Mouse (Mus musculus) CD8-positive naive resting alpha-beta T cell, adult 2 months (primary cell): ENCODE results near the gene Hmgb1.

Experiments used
- DNase-seq, 2 experiments: peaks; one replicate each; pipeline ENCODE4 v3.0.0; 2022; ENCODE audit warnings: low read depth in 2 of 2, low spot score in 2 of 2

Gene Hmgb1

DNA sequence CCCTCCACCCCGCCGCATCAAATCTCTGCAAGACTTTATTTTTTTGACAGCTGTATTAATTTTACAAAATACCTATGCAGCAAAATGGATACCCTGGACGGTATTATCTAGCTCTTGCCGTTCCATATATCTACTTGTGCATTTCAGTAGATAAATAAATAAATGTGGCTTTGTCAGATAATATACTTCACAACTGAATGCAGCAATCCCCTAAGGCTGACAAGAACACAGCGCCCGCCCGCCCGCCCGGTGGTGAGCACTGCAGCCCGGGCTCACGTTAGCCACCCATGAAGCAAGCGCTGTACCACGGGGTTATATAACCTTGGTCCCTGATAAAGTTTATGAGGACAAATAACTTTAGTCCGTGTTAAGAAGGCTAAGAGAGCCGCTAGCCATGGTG lies 76.1 kb downstream of the Hmgb1 start:
- DNase-seq = no peak

DNA sequence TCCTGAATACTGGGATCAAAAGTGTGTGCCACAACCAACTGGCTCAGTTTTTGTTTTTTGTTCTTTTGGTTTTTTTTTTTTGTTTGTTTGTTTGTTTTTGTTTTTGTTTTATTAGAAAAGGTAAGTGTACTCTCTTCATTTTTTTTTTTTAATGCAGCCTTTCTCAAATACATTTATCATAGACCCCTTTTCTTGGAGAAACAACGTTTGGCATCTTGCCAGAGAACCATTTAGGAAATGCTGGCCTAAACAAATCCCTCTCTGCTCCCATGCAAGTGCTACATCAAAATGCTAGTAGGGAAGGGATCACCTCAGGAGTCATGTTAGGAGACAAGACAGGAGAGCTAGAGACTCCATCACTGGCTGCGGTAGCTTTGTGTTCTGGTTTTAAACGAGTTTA lies 76.7 kb downstream of the Hmgb1 start:
- no peak for DNase-seq

DNA sequence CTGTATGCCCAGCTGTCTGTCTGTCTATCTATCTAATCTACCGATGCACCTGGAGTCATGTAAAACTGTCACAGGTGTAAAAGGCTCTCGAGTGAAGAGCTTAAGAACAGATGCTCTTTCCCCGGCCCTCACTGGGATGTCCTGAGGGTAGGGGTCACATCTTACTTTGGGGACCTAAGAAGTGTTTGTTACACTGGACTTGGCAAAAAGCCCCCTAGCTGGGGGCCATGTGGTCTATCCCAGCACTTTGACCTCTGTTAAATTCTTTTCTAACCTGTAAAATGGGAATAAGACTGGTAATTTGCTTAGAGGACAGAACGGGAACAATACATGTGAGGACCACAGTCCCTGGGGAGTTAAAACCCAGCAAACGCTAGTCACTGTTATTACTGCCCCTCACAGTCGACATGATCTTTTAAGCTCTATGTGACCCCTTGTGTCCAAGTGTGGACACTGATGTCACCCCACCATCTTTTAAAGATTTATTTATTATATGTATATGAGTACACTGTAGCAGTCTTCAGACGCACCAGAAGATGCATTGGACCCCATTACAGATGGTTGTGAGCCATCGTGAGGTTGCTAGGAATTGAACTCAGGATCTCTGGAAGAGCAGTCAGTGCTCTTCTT lies 80.1 kb downstream of the Hmgb1 start:
- DNase-seq = no peak

DNA sequence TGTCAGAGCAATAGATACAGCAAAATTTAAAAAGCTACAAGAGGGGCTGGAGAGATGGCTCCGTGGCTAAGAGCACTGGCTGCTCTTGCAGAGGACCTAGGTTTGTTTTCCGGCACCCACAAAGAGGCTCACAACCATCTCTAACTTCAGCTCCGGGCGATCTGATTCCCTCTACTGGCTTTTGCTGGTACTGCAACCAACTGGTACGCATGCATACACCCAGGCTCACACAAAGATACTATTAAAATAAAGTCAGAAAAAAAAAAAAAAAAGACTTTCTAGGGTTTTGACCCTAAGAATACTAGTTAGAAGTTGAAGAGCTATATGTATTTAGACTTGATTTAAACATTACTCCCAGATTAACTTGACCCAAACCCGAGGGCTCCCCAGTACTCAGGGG lies 82.4 kb downstream of the Hmgb1 start:
- no peak for DNase-seq

DNA sequence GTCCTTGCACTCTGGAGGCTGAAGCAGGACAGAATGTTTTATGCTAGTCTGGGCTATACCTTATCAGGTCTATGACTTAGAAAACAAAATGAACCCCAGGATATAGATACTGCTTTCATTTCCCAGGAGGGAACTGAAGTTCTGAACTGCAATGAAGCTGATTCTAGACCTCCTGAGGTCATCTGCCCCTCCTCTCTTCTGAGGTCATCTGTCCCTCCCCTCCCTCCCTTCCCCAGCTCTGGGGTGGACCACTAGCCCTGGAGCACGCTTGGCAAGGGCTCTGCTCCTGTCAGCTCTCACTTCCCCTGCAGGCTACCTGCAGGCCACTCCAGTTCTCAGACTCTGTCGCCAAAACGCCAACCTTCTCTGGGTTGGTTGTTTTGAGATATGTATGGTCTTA lies 84.2 kb downstream of the Hmgb1 start:
- no peak for DNase-seq

DNA sequence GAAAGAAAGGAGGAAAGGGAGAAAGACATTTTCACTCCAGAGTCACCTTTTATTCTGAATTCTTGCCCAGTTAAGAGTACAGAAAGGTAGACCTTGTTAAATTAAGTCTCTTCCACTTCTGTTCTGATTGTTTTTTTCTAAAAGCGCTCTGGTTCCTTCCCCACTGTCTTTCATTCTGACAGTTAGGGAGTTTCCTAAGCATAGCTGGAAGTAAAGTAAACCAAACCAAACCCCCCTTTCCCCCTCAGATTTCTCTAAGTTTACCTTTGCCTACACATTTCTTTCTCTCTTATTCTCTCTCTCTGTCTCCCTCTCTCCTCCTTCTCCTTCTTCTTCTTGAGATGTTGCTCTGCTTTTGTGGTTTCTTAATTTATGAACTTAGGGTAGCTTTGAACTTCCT lies 85.3 kb downstream of the Hmgb1 start:
- no peak for DNase-seq

DNA sequence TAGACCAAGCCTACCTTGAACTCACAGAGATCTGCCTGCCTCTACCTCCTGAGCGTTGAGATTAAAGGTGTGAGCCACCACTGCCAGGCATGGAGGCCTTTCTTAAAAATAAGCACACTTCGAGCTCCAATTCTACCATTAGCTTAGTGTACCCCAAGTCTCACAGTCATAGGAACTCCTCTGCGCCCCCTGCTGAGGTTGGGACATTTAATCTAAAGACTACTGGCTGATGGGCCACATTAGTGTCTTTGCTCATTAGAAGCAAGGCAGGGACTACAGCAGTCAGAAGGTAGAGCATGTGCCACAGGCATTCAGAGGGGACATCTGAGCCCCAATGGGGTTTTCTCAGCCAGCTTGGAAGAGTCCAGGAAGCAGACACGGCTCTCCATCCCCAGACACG lies 86.4 kb downstream of the Hmgb1 start:
- no peak for DNase-seq

DNA sequence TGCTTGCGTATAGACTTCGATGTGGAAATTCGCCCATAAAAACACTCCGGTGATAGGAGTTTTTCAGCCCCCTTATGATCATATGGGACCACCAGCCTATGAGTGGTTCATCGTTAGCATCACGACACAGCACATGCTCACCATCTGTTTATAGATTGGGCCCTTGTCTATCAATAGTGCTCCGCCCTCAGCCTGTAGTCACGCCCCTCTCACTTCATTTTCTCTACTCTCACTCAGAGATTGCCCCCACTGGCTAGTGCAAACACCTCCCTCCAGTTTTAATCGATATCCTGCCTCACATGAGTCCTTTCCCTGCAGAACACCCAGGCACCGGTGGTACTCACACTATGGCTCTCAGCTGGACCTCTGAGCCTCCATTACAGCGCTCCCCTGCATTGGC lies 88.0 kb downstream of the Hmgb1 start:
- no peak for DNase-seq

DNA sequence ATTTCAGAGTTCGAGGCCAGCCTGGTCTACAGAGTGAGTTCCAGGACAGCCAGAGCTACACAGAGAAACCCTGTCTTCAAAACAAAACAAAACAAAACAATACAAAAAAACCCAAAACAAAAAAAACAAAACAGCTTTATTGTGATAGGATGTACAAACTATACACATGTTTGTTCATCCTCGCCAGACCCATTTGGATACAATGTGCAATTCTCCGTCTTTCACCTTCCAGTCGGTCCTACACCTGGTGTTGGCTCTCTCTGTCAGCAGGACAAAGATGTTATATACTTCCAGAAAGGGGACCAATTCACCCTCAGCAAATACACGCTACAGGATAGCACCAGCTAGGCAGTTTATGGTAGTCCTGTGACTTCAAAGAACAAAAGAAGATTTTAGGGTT lies 91.4 kb downstream of the Hmgb1 start:
- no peak for DNase-seq

DNA sequence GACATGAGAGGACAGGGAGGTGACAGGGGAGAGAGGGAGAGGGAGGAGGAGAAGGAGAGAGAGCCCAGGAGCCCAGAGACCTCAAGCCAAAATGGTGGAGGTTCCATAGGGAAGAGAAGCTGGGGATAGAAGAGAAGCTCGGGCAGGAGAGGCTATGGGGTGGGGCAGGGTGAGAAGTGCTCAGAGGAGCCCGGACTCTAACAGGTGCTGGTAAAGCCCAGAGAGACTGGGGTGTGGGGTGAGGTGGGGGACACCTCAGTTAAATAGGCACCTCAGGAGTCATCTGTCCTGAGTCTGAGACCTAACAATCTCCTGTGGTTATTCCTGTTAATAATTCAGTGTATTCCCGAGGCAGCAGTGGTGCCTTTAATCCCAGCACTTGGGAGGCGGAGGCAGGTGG lies 91.8 kb downstream of the Hmgb1 start:
- no peak for DNase-seq

DNA sequence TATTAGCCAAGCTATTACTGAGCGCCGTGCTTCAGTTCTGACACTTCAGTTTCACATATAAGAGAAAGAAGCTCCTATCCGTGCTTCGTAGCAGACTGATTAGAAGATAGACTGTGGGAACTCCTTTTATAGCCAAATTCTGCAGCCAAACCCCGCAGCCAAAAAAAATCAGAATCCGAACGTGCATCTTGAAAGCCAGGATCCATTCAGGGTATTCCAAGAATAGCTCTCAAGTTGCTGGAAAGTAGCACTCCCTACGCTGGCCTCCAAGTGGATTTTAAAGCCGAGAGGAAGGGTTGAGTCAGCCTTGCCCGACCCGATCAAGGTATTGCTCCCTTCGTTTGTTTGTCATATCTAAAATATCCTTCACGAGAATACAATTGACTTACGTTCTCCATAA lies 93.0 kb downstream of the Hmgb1 start:
- no peak for DNase-seq

DNA sequence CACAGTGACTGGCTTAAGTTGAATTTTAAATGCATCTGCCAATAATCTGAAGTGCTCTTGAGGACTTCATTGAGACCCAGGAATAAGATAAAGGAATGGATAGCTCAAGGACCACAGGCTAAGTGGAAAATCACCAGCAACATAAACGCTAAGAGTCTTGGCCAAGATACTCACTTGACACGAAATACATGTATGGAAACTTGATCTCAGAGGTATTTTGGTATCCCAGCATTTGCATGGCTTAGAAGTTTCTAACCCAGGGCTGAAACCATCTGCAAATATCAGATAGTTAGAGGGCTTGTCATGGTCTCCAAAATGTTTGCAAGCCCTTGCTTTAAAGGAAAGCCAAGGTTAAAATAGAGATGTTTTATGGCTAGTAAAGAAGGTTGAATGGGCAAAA lies 94.4 kb downstream of the Hmgb1 start:
- no peak for DNase-seq

DNA sequence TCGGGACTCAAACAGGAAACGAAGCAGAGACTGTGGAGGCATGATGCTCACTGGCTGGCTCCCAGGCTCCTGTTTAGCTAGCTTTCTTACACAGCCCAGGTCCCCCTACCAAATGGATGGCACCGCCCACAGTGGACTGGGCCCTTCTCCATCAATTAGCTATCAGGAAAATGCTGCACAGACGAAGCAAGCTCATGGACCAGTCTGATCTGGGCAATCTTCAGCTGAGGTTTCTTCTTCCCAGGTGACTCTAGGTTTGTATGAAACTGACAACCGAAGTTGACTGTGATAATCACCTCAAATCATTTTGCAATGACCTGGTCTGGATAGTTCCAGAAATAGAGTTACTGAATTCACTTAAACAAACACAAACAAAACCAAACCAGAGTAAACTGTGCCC lies 94.8 kb downstream of the Hmgb1 start:
- no peak for DNase-seq

DNA sequence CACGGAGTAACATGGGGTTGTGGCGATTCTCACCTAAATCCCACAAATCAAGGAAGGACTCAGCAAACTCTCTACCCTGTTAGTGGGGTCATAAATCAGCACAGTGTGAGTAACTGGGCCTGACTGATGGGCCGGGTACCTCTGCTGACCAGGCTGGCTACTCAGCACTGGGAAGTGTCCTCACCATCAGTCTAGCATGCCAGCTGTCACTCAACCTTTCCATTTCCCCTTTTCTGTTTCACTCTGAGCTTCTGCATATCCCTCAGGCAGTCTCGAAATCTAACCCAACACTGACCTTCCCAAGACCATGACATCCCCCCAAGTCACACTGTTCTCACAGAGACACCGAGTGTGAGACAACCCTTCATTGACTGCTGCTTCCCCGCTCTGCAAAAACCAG lies 95.4 kb downstream of the Hmgb1 start:
- DNase-seq = no peak

DNA sequence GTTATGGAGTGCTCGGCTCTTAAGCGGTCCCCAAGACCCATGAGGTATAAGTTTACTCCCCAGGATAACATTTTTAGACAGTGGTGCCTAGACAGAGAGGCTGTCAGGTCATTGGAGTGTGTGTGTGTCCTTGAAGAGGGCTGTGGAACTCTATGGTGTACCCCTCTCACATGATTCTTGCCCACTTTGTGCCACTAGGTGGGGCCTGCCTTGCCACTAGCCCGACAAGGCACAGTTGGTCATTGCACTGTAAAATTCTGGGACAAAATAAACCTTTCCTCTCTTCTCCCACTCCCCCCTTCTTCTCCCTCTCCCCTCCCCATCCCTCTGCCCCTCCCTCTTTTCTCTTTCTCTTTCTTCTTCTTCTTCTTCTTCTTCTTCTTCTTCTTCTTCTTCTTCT lies 96.1 kb downstream of the Hmgb1 start:
- DNase-seq = no peak

DNA sequence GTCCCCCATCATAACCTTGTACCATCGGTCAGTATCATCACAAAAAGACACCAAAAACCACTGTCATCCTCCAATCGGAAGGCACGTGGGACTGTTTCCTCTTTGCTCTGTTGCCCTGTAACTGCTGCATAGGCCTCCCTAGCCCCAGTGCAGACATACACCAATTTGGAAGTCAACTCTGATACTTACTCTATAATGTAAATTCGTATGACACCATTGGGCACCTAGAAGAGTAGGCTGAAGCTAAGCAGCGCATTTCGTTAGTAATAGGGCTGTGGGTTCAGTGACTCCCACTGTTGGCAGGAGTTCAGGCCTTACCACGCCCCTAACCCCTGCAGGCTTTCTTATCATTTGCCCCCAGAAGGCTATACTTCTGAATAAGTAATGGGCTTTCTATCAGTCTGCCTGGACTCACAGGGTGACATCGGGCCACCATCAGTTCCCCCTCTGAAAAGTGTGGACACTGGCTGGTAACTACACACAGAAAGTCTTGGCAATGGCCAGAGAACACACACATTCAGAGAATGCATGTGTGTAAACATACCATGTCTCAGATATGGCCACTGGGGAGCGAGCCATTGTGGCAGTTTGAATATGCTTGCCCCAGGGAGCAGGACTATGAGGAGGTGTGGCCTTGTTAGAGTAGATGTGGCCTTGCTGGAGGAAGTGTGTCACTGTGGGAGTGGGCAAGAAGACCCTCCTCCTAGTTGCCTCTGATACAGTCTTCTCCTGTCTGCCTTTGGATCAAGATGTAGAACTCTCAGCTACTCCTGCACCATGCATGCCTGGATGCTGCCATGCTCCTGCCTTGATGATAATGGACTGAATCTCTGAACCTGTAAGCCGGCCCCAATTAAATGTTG lies 97.7 kb downstream of the Hmgb1 start:
- no peak for DNase-seq

DNA sequence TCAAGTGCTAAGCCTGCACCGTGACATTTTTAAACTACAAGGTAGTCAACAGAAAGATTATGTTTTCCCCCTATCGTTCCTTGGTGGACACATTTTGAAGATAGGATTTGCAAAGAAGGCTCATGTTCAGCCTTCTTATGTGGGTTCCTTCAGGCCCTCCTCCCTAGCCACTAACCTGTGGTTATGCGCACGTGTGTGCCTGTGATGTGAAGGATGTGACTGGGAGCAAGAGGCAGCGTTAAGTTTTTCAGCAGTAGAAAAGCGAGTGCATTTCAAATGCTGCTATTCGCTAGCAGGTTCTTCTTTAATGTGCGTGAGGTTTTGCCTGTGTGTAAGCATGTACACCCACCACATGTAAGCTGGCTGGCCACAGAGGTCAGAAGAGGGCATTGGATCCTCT lies 103.8 kb downstream of the Hmgb1 start:
- peak; percentile 69 to 84 for DNase-seq

DNA sequence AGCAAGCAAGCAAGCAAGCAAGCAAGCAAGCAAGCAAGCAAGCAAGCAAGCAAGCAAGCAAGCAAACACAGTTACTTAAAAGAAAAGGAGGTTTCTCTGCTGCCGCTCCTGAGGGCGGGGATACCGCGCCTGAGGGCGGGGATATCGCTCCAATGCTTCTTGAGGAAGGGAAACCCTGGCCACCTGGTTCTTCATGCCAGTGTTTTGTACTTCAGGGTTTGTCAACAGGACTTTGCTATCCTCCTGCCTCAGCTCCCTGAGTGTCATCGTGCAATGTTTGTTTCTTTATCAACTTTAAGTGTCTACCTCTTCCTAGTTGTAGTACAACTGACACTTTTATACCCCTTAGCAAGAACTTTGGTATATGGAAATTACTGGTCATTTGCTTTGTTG lies 104.5 kb downstream of the Hmgb1 start:
- peak in 1 of 2 experiments; percentile 12 for DNase-seq

DNA sequence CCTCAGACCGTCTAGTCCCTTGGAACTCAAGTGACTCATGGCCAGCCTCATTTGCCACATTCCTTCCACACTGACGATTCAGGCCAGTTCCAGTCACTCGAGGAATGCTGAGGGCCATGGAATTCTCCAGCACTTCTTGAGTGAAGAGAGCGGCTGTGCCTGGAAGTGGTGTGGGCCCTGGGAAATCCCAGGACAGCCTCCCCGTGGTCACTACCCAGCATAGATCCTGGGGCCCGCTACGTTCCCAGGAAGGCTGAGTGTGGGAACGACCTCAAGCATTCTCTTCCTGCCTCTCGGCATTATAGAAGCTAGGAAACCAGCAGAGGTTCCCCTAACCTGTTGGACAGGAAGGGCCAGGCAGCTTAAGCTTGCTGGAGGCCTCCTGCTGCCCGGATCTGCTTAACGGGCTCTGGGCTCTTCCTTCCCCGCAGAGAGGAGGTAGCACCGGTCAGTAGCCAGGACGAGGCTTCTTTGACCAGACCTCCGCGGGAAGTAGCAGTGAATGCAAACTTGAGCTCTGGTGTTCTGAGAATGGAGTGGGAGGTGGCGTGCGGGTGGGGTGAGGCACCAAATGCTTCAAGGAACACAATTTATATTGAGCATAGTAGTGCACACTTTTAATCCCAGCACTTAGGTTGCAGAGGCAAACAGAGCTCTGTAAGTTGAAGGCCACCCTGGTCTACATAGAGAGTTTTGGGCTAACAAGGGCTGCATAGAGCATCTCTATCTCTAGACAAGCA lies 105.1 kb downstream of the Hmgb1 start:
- no peak for DNase-seq

DNA sequence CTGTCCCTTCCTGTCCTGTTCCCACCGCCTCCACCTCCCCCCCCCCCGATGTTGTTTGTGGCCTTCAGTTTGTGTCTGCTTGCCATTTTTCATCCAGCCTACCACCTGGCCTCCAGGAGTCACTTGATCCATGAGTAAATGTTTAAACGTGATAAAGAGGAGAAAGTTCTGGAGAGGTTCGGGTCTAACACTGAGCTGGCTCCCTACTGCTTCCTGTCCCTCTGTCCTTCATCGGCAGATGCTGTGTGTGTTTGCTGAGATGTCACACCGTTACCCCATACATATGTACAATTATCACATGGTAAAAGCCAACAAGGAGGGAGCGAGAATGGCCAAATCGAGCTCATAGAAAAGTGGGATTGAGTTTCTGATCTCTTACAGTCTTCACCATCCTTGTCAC lies 107.2 kb downstream of the Hmgb1 start:
- DNase-seq = no peak

DNA sequence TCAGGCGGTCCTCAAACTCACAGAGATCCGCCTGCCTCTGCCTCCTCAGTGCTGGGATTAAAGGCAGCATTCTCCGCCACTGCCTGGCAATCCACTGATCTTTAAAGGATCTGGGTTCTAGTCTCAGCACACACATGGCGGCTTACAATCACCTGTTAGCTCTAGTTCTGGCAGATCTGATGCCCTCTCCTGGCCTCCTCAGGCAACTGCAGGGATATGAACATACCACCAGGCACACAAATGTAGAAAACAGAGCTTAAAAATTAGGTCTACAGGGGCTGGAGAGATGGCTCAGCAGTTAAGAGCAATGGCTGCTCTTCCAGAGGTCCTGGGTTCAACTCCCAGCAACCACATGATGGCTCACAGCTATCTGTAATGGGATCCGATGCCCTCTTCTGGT lies 112.7 kb downstream of the Hmgb1 start:
- DNase-seq = no peak

DNA sequence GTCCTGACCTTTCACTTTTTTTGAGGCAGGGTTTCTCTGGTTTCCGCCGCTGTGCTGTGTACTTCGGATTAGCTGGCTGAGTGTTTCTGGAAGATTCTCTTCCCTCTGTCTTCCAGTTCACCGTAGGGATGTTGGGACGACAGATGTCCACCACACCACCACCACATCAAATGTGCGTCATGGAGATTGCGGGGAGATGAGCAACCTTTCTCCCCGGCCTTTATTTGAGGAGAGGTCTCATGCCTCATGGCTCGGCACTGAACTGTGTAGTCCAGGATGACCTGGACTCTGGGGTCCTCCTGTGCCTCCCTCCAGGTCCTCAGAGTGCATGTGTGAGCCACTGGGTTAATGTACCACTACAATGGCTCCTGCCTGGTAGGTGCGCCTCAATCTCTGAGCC lies 115.5 kb downstream of the Hmgb1 start:
- no peak for DNase-seq
